Mouse (Mus musculus): ENCODE measurements around the gene Ctsw.

The Ctsw gene

GRCm38 (mm10) chr19:5461411-5461810 is 6.9 kb downstream of the Ctsw start:
- no peak for DNase-seq

GRCm38 (mm10) chr19:5460465-5460911 is 7.8 kb downstream of the Ctsw start, which contains the start of gene Fibp:
Gene Fibp (plus strand): TSS chr19:5460615.
- DNase-seq, result peak; percentile 61 to 67

- DNase-seq, result no peak
Observed at GRCm38 (mm10) chr19:5459896-5460295, 8.4 kb downstream of the Ctsw start.

GRCm38 (mm10) chr19:5459019-5459418 is 9.3 kb downstream of the Ctsw start:
- DNase-seq, result no peak

- no peak for DNase-seq
Observed at GRCm38 (mm10) chr19:5457746-5458442, 10.4 kb downstream of the Ctsw start, which contains the start of gene Ccdc85b. Gene Ccdc85b (minus strand): TSS chr19:5457894.

GRCm38 (mm10) chr19:5456922-5457745 is 11.2 kb downstream of the Ctsw start:
- DNase-seq, result peak; percentile 92 to 93

GRCm38 (mm10) chr19:5456241-5456921 is 11.9 kb downstream of the Ctsw start:
- no peak for DNase-seq

- DNase-seq, result no peak
Observed at GRCm38 (mm10) chr19:5455568-5455967, 12.7 kb downstream of the Ctsw start.

- DNase-seq, result no peak
Observed at GRCm38 (mm10) chr19:5455037-5455436, 13.3 kb downstream of the Ctsw start.

- DNase-seq, result no peak
Observed at GRCm38 (mm10) chr19:5451766-5452165, 16.5 kb downstream of the Ctsw start.

- DNase-seq, result no peak
Observed at GRCm38 (mm10) chr19:5449673-5450072, 18.6 kb downstream of the Ctsw start.

- DNase-seq, result no peak
Observed at GRCm38 (mm10) chr19:5448354-5449150, 19.8 kb downstream of the Ctsw start.

GRCm38 (mm10) chr19:5447515-5448353 is 20.6 kb downstream of the Ctsw start, which contains the start of gene Fosl1:
Gene Fosl1 (plus strand): TSS chr19:5447547.
- peak; percentile 66 to 72 for DNase-seq

- DNase-seq, result no peak
Observed at GRCm38 (mm10) chr19:5445747-5446146, 22.6 kb downstream of the Ctsw start.

GRCm38 (mm10) chr19:5444954-5445353 is 23.4 kb downstream of the Ctsw start:
- DNase-seq, result no peak

- DNase-seq, result no peak
Observed at GRCm38 (mm10) chr19:5444371-5444908, 23.9 kb downstream of the Ctsw start.

- DNase-seq, result no peak
Observed at GRCm38 (mm10) chr19:5433951-5434350, 34.4 kb downstream of the Ctsw start.

GRCm38 (mm10) chr19:5432992-5433852 is 35.1 kb downstream of the Ctsw start:
- peak; percentile 47 to 67 for DNase-seq

GRCm38 (mm10) chr19:5431911-5432464 is 36.3 kb downstream of the Ctsw start:
- DNase-seq, result no peak

GRCm38 (mm10) chr19:5430408-5430807 is 37.9 kb downstream of the Ctsw start:
- no peak for DNase-seq

Measured in thymus, adult 18-20 months (tissue).